Mouse (Mus musculus) heart, postnatal 0 days (tissue): ENCODE measurements at regions not wholly inside any gene's neighbourhood (a gene's known extent, or its start where the extent isn't known, plus 50 kb on each side); places are given as distances from the start of the nearest gene placed in this dataset.

Experiments used
- CTCF ChIP-seq: IDR thresholded peaks from 2 replicates; pipeline ENCODE4 v1.5.1; 2016; ENCODE audit warnings: antibody characterized with exemption, control low read depth, low read depth
- EP300 ChIP-seq: IDR thresholded peaks from 2 replicates; pipeline ENCODE4 v1.6.1; 2016; ENCODE audit warnings: antibody characterized with exemption, low read depth

DNA sequence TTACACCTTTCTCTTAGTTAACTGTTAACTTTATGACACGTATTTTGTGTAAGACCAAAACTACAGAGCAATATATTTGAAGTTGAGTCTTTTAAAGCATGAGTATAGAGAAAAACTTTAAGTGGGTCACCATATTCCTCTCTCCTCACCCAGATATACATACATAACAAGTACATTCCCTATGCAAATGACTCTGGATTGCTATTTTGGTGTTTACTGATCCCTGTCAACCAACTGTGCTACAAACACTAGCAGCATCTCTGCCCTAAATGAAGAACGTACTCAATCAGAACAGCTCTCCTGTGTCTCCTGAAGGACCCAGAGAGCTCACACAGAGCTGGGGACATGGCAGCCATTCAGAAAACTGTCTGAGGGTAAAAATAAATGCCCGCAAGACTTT lies 363.4 kb upstream of the Rack1 start:
- TF ChIP-seq CTCF (no peak), EP300 (no peak)
